Mouse (Mus musculus) intestine, postnatal 0 days (tissue): ENCODE measurements around the gene Copa. TPM values are rescaled to one million over a fixed set of nuclear protein-coding genes. Genes with fewer than 3 reads are reported as not detected.

ENCODE experiments used
- ATAC-seq: fragments of 200-750 bp; cut with Nextera tagmentation; 2 replicates; pipeline ENCODE4 v1.8.0; 2017; ENCODE audit warnings: mild to moderate bottlenecking, moderate TSS enrichment, moderate library complexity
- H3K27ac ChIP-seq: fragments of 300-500 bp; sonication (generic); 2 replicates; pipeline ENCODE4 v1.5.1; 2014; ENCODE audit warnings: mild to moderate bottlenecking, low read depth, low read length, moderate library complexity
- H3K27me3 ChIP-seq: fragments of 300-500 bp; sonication (generic); replicated peaks from 2 replicates; pipeline ENCODE4 v1.6.1; 2014; ENCODE audit warnings: low read length, mixed read lengths; ENCODE audit not compliant: control insufficient read depth, insufficient read depth
- H3K36me3 ChIP-seq: fragments of 300-500 bp; sonication (generic); 2 replicates; pipeline ENCODE4 v1.6.1; 2014; ENCODE audit warnings: mild to moderate bottlenecking, moderate library complexity; ENCODE audit not compliant: control insufficient read depth, insufficient read depth
- H3K4me1 ChIP-seq: fragments of 300-500 bp; sonication (generic); replicated peaks from 2 replicates; pipeline ENCODE4 v1.6.1; 2014; ENCODE audit warnings: antibody characterized with exemption, low read length, mixed read lengths; ENCODE audit not compliant: control insufficient read depth, insufficient read depth
- H3K4me2 ChIP-seq: fragments of 300-500 bp; sonication (generic); replicated peaks from 2 replicates; pipeline ENCODE4 v1.6.1; 2014; ENCODE audit warnings: low read depth, mild to moderate bottlenecking, moderate library complexity
- H3K4me3 ChIP-seq: fragments of 300-500 bp; sonication (generic); 2 replicates; pipeline ENCODE4 v1.5.1; 2014; ENCODE audit warnings: low read depth, low read length
- H3K9ac ChIP-seq: fragments of 300-500 bp; sonication (generic); 2 replicates; pipeline ENCODE4 v1.6.1; 2014; ENCODE audit warnings: mild to moderate bottlenecking, low read depth, low read length
- H3K9me3 ChIP-seq: fragments of 300-500 bp; sonication (generic); 2 replicates; pipeline ENCODE4 v1.6.1; 2016; ENCODE audit warnings: mixed run types; ENCODE audit not compliant: control insufficient read depth
- CTCF ChIP-seq: sonication (generic); IDR thresholded peaks from 2 replicates; pipeline ENCODE4 v1.5.1; 2016; ENCODE audit warnings: low read depth, mild to moderate bottlenecking, control low read depth, antibody characterized with exemption, moderate library complexity
- WGBS: fragments of 180-500 bp; shearing (Covaris S2); extraction: QIAGEN DNeasy Blood & Tissue Kit; methylation state at CpG from one replicate; pipeline ENCODE4 v1.1.7; 2014; 5-methylcytosine and 5-hydroxymethylcytosine counted together
- polyA plus RNA-seq: library from polyadenylated mRNA; unstranded; fragments of >200 nt; fragmentation: Nextera tagmentation; extraction: Ambion mirVana; gene quantifications from 2 replicates; pipeline ENCODE4 v1.2.1, GENCODE M21; 2015

Copa gene
- polyA plus RNA-seq, 1 experiment from 2014 or later, result 133 TPM

DNA sequence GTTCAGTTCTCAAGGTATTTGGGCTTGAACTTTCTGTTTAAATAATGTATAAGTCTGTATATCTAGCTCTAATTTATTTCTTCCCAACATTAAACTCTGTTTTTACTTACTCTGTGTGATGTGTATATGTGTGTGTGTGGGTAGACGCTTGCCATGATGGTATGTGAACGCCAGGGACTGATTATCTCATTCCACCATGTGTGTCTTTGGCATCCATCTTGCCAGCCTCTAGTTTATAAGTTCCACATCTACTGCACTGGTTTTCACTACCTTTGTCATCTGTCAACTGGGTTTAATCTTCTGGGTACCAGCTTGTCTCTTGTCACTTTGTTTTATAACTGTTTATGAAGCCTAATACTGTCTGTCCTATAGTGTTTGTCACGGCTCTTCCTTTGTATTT lies 73.2 kb downstream of the Copa start:
- no peak for TF ChIP-seq CTCF
- H3K9ac ChIP-seq, result no peak overlapping the region
- WGBS, result 88% methylated on average over 3 of the region's 3 CpGs

DNA sequence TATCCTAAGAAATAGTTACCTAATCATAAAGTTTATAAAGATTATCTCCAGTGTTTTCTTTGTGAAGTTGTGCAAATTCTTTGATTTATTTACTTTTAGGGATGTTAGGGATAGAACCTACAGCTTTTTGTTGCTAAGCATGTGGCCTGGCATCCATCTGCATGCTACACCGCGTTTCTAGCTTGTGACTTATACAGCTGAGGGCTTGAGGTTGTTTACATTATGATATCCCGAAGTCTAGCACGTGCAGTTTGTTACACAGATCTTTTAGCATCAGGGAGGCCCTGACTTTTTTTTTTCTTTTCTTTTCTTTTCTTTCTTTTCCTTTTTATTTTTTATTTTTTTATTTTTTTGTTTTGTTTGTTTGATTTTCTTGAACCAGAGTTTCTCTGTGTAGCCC lies 77.6 kb downstream of the Copa start:
- Histone ChIP-seq H3K27ac (no peak overlapping the region), H3K36me3 (peaks cover 9% of the 10 kb centered on the region)
- 6% methylated on average over 4 of the region's 4 CpGs for WGBS

More for the DNA sequence above, 73.2 kb downstream of the Copa start:
- no peak overlapping the region for H3K4me2 ChIP-seq
- H3K4me1 ChIP-seq, result no peaks in the 10 kb centered on the region
- no peak overlapping the region for H3K27ac ChIP-seq
- no peaks in the 10 kb centered on the region for H3K9me3 ChIP-seq
- H3K4me3 ChIP-seq, result no peak overlapping the region
- H3K36me3 ChIP-seq, result peaks cover 34% of the 10 kb centered on the region
- no peaks in the 10 kb centered on the region for H3K27me3 ChIP-seq
- ATAC-seq, result no peak

GRCm38 (mm10) chr1:172160508-172160907 lies 78.2 kb downstream of the Copa start:
- H3K9me3 ChIP-seq, result no peaks in the 10 kb centered on the region
- H3K9ac ChIP-seq, result no peak overlapping the region
- H3K27me3 ChIP-seq, result no peaks in the 10 kb centered on the region
- peaks cover 10% of the 10 kb centered on the region for H3K36me3 ChIP-seq
- H3K4me3 ChIP-seq, result no peak overlapping the region
- H3K27ac ChIP-seq, result no peak overlapping the region
- TF ChIP-seq CTCF, result no peak
- no peak overlapping the region for H3K4me2 ChIP-seq
- ATAC-seq, result no peak
- no peaks in the 10 kb centered on the region; the same call in 1 of the 2 replicates for H3K4me1 ChIP-seq

More for the DNA sequence above, 77.6 kb downstream of the Copa start:
- Histone ChIP-seq H3K9me3 (no peaks in the 10 kb centered on the region), H3K9ac (no peak overlapping the region), H3K4me1 (no peaks in the 10 kb centered on the region; the same call in 1 of the 2 replicates), H3K4me2 (no peak overlapping the region), H3K4me3 (no peak overlapping the region), H3K27me3 (no peaks in the 10 kb centered on the region)
- TF ChIP-seq CTCF, result no peak
- no peak for ATAC-seq

GRCm38 (mm10) chr1:172162009-172162408 lies 79.7 kb downstream of the Copa start:
- H3K4me3 ChIP-seq, result no peak overlapping the region
- no peak overlapping the region for H3K4me2 ChIP-seq
- ATAC-seq, result no peak
- H3K4me1 ChIP-seq, result no peaks in the 10 kb centered on the region; the same call in 1 of the 2 replicates
- H3K27me3 ChIP-seq, result no peaks in the 10 kb centered on the region
- WGBS, result 97% methylated on average over 1 of the region's 1 CpGs
- no peak overlapping the region for H3K9ac ChIP-seq
- H3K36me3 ChIP-seq, result peaks cover 19% of the 10 kb centered on the region
- H3K27ac ChIP-seq, result no peak overlapping the region
- H3K9me3 ChIP-seq, result no peaks in the 10 kb centered on the region
- TF ChIP-seq CTCF, result peak; percentile 69

DNA sequence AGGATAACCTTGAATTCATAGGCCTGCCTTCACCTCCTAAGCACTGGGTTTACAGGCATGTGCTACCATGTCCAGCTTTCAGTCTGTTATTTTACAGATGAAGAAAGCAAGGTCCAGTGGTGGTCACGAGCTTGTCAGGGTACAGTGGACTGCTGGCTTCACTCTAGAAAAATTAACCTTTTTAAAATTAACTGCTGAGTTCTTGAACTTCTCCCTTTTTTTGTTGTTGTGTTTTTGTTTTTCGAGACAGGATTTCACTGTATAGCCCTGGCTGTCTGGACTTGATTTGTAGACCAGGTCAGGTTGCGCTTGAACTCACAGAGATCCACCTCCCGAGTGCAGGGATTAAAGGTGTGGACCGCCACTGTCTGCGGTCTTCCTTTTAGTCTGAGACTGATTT lies 80.6 kb downstream of the Copa start:
- Histone ChIP-seq H3K9ac (no peak overlapping the region), H3K4me1 (no peaks in the 10 kb centered on the region; the same call in 1 of the 2 replicates), H3K9me3 (no peaks in the 10 kb centered on the region), H3K27ac (no peak overlapping the region), H3K4me3 (no peak overlapping the region), H3K27me3 (no peaks in the 10 kb centered on the region), H3K36me3 (peaks cover 25% of the 10 kb centered on the region), H3K4me2 (no peak overlapping the region)
- WGBS, result 67% methylated on average over 6 of the region's 6 CpGs
- no peak for TF ChIP-seq CTCF
- ATAC-seq, result no peak

- Histone ChIP-seq H3K27me3 (no peaks in the 10 kb centered on the region), H3K9me3 (no peaks in the 10 kb centered on the region), H3K36me3 (peaks cover 61% of the 10 kb centered on the region), H3K27ac (no peak overlapping the region), H3K4me2 (no peak overlapping the region), H3K4me3 (no peak overlapping the region), H3K4me1 (no peaks in the 10 kb centered on the region; the same call in 1 of the 2 replicates), H3K9ac (no peak overlapping the region)
- no peak for ATAC-seq
- WGBS, result 81% methylated on average over 5 of the region's 5 CpGs
- no peak for TF ChIP-seq CTCF
These were observed 85.6 kb downstream of the Copa start for GRCm38 (mm10) chr1:172167911-172168310.

DNA sequence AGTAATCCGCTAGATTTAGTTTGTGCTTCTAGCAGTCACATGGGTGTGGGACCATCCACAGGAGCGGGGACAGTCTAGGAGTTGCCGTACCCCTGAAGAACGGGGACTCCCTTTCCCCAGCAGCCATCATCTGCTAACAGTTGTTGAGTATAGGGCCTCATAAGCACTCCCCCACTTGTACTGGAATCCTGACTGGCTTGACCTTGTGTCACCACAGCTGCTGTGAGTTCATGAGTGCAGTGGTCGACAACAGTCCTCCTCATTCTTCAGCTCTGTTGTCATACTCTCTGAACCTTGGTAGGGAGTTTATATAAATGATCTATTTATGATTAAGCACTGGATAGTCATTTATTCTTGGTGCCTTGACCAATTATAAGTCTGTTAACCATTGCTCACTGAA lies 87.5 kb downstream of the Copa start:
- H3K9ac ChIP-seq, result no peak overlapping the region
- H3K4me3 ChIP-seq, result no peak overlapping the region
- no peak overlapping the region for H3K27ac ChIP-seq
- no peaks in the 10 kb centered on the region for H3K9me3 ChIP-seq
- no peak overlapping the region for H3K4me2 ChIP-seq
- no peak for ATAC-seq
- H3K27me3 ChIP-seq, result no peaks in the 10 kb centered on the region
- no peaks in the 10 kb centered on the region for H3K4me1 ChIP-seq
- TF ChIP-seq CTCF, result no peak
- peaks cover 80% of the 10 kb centered on the region for H3K36me3 ChIP-seq
- 96% methylated on average over 5 of the region's 5 CpGs for WGBS

Other genes starting within 250 kb of the Copa start
- gene Cd84, start 242.8 kb upstream of the Copa start, polyA plus RNA-seq, result 1.5 and 1.9 TPM in 2 replicates
- not detected in 2 replicates for gene Gm10521, start 186.9 kb upstream of the Copa start, polyA plus RNA-seq
- gene Slamf6, start 165.0 kb upstream of the Copa start, polyA plus RNA-seq, result 0.26 and 0.42 TPM in 2 replicates
- gene Vangl2, start 54.1 kb upstream of the Copa start, polyA plus RNA-seq, result 2.8 and 3.3 TPM in 2 replicates
- gene Nhlh1, start 25.0 kb upstream of the Copa start, polyA plus RNA-seq, result 0.05 TPM in 1 of 2 replicates, not detected in the other
- gene Ncstn, start 266 bp downstream of the Copa start, polyA plus RNA-seq, result 110 and 115 TPM in 2 replicates
- gene Pex19, start 44.2 kb downstream of the Copa start, polyA plus RNA-seq, result 132 and 134 TPM in 2 replicates
- 48.6 and 50.8 TPM in 2 replicates for gene Dcaf8, start 65.6 kb downstream of the Copa start, polyA plus RNA-seq
- gene Pea15a, start 124.3 kb downstream of the Copa start, polyA plus RNA-seq, result 44.5 and 44.9 TPM in 2 replicates
- gene Casq1, start 137.3 kb downstream of the Copa start, polyA plus RNA-seq, result 21.5 and 22.8 TPM in 2 replicates
- gene Atp1a4, start 175.9 kb downstream of the Copa start, polyA plus RNA-seq, result not detected in 2 replicates
- gene Igsf8, start 179.1 kb downstream of the Copa start, polyA plus RNA-seq, result 17.7 and 17.8 TPM in 2 replicates
- 1.9 and 2.8 TPM in 2 replicates for gene Atp1a2, start 215.5 kb downstream of the Copa start, polyA plus RNA-seq
- gene Kcnj9, start 246.8 kb downstream of the Copa start, polyA plus RNA-seq, result 0.05 TPM in 1 of 2 replicates, not detected in the other